Mouse (Mus musculus): ENCODE results near the gene Nav1.

Nav1 gene

GRCm38 (mm10) chr1:135441861-135442260 lies 165.2 kb downstream of the Nav1 start:
- DNase-seq (ENCODE audit: low read depth), result no peak

- no peak for DNase-seq (ENCODE audit: low read depth)
Observed at GRCm38 (mm10) chr1:135440986-135441385, 166.1 kb downstream of the Nav1 start.

DNA sequence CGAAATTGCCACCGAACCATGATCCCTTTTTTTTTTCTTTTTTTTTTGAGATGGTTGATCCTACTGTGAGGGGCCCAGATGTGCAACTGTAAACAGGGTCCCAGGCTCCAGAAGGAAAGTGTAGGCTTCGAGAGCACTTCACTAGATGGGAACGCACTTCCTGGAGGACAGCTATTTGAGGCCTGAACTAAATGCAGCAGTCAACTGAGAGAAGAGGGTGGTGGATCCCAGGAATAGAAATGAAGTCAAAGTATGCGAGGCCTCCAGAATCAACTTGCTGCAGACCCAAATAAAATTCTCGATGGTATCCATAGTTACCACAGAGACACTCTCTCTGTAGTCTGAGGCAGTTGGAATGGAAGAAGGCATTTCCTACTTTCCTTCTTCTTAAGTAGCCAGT lies 168.3 kb downstream of the Nav1 start:
- no peak for DNase-seq (ENCODE audit: low read depth)

DNA sequence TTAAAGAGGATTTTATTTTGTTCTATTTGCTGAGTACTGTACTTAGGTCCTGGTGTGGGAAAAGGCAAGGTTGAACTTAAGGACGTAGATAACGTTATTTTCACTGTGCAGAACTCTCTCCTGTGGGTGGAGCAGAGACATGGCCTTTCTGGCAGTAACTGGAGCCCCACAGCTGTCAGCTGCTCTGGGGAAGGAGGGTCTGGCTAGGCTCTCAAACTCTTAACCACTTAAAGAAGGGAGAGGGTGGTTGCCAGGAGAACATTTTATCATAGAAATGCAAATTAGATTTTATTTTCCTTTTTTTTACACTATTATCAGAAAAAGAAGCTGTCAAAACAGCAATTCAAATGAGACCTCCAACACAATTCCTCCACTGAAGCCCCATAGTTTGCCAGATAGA lies 171.3 kb downstream of the Nav1 start:
- DNase-seq (ENCODE audit: low read depth), result peak; percentile 22

- DNase-seq (ENCODE audit: low read depth), result no peak
Observed at GRCm38 (mm10) chr1:135430669-135431017, 176.5 kb downstream of the Nav1 start.

DNA sequence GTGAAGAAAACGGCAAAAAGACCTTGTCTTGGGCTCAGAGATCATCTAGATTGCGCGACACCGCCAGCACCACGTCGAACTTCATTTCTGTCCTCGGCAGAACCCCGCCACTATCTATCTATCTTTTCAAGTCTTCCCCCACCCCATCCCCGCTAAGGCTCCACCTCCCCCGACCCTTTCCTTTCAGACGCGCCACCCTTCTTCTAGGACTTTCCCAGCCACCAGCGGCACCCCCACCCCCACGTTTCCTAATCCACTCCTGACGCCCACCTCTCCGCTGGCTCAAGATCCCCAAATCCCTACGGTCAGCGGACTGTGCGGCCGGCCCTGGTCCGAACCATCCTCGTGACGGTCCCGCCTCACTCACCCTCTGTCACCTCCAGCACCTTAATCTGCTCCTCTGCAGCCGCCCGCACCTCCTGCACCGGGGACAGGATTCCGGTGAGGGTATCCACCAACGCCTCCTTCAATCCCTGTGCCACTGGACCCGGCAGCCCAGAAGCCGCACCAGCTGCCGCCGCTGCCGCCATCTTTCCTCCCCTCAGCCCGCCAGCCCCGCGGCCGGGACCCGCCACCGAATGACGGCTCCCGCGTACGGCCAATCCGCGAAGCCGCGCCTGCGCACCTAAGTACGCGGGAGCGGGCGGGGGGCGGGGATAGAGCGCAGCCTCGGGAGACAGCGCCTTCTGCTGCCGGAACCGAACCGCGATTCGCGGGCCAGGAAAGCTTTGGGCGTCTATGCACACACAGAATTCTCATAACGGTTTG lies 177.0 kb downstream of the Nav1 start, which contains the start of gene Ipo9:
Ipo9 (minus strand) TSS at position 599 of the 768 bp plus-strand sequence.
- peak; percentile 97 for DNase-seq (ENCODE audit: low read depth)

- DNase-seq (ENCODE audit: low read depth), result no peak
Observed at GRCm38 (mm10) chr1:135427390-135427789, 179.7 kb downstream of the Nav1 start.

DNA sequence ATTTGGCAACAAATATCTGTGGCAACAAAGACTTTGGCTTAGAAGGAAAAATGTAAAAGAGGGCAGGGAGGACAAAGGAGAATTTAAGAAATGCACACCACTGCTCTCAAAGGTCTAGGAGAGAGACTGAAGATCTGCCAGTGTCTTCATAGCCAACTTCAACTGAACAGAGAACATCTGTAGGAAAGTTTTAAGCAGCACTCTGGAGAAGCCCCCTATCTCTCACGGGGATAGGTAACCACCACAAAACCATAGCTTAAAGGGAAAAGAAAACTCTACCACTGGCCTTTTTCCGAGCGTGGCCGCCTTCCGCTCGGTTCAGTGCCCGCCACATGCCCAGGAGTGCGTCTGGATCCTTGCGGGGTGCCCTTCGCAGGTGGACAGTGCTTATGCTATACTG lies 180.4 kb downstream of the Nav1 start:
- no peak for DNase-seq (ENCODE audit: low read depth)

GRCm38 (mm10) chr1:135422772-135423171 lies 184.3 kb downstream of the Nav1 start:
- no peak for DNase-seq (ENCODE audit: low read depth)

DNA sequence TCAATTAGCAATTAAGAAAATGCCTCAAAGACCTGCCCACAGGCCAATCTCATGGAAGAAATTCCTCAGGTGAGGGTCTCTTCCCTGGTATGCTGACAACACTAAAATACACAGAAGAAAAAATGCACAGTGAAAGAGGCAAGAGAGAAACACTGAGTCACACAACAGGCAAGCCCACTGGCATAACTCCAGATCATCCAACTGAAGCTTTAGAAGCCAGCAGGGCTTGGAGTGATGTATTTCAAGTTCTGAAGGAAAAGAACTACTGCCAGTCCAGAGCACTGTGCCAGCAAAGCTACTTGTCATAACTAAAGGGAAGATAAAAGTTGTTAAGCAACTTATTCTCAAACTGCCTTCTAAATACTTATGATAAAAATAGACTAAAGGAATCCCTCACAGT lies 193.1 kb downstream of the Nav1 start:
- DNase-seq (ENCODE audit: low read depth), result peak; percentile 81

- DNase-seq (ENCODE audit: low read depth), result no peak
Observed at GRCm38 (mm10) chr1:135412130-135412529, 195.0 kb downstream of the Nav1 start.

DNA sequence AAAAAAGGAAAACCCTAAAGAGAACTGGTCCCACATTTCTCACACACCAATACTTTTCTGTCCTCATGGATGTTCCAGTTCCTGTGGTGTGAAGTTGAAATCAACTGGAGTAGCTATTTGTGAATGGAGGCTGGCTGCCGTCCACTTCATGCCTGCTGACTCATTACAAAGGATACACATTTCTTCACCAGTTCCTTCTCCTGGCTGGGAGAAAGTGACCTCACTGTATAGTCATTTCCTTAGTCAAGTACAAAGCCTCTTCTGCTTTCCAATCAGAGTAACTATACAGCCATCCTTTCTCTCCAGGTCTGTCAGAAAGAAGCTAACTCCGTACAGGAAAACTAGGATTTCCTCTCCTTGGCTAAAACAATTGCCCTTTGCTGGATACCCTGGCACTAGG lies 196.1 kb downstream of the Nav1 start:
- DNase-seq (ENCODE audit: low read depth), result peak; percentile 94

GRCm38 (mm10) chr1:135408973-135409372 lies 198.1 kb downstream of the Nav1 start:
- no peak for DNase-seq (ENCODE audit: low read depth)

DNA sequence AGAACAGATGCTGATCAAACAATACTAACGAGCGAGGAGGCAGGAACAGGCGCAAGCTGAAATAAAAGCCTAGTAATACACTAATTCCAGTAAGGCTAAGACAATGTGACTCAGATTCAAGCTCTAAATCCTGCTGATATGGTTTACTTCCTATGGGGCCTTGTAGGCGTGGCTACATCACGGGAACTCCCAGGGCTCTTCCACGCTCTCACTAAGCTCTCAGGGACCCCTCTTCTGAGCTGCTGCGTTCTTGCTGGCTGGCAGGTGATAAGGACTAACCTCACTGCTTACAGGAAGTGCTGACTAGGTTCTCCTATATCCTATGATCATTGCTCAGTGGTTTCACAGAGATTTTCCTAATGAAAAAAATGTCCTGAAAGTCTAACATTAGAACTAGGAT lies 201.7 kb downstream of the Nav1 start:
- DNase-seq (ENCODE audit: low read depth), result no peak

DNA sequence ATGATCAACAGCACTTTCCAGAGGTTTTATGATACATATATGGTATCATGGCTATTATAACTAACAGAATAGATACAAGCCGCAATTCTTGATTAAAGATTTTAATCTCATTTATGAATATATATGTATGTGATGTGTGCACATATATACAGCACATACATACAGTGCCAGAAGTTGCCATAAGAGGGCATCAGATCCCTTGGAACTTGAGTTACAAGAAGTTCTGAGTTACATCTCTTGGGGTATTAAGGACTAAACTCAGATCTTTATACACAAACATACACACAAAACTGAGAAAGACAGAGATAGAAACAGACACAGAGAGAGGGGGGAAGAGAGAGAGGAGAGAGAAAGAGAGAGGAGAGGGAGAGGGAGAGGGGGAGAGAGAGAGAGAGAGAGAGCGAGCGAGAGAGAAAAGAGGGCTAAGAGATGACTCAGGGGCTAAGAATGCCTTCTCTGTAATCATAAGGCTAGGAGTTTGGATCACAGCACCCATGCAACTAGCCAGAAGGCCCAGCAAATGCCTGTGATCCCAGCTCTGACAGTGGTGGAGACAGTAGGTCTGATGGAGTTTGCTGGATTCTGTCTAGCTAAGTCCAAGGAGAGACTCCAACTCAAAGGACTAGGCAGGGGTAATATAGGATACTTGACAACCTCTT lies 205.5 kb downstream of the Nav1 start:
- peak; percentile 64 for DNase-seq (ENCODE audit: low read depth)

GRCm38 (mm10) chr1:135399466-135399865 lies 207.6 kb downstream of the Nav1 start:
- DNase-seq (ENCODE audit: low read depth), result no peak

DNA sequence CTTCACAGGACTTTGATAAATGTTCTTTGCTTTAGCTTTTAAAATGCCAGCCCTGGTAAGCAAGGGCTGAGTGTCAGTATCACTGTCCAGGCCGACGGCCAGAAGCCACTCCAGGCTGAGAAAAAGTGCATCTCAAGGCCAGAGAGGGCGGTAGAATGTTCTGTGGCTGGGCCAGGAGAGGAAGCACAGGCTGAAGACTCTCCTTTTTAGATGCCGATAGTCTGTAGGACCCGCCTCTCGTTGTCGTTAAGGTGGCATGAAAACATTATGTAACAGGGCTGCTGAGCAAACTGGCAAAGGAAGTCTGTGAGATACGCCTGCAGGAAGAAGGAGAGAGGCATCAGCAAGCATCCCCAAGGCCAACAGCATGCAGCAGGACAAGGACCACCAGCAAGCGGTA lies 221.9 kb downstream of the Nav1 start:
- no peak for DNase-seq (ENCODE audit: low read depth)
